Mouse (Mus musculus) liver, embryonic 16.5 days (tissue): ENCODE measurements around the gene Opcml. TPM values are rescaled to one million over a fixed set of nuclear protein-coding genes. Genes with fewer than 3 reads are reported as not detected.

Experiments used
- ATAC-seq: fragments of 200-750 bp; cut with Nextera tagmentation; 2 replicates; pipeline ENCODE4 v1.8.0; 2017; ENCODE audit warnings: low read depth, mild to moderate bottlenecking, moderate number of reproducible peaks, moderate library complexity
- H3K27ac ChIP-seq: fragments of 300-500 bp; sonication (generic); 2 replicates; pipeline ENCODE4 v1.5.1; 2014; ENCODE audit warnings: mild to moderate bottlenecking, low read length
- H3K27me3 ChIP-seq: fragments of 300-500 bp; sonication (generic); 2 replicates; pipeline ENCODE4 v1.6.1; 2014; ENCODE audit warnings: low read depth, low read length, mixed read lengths; ENCODE audit not compliant: control insufficient read depth, insufficient read depth
- H3K36me3 ChIP-seq: fragments of 300-500 bp; sonication (generic); 2 replicates; pipeline ENCODE4 v1.6.1; 2014; ENCODE audit warnings: mild to moderate bottlenecking; ENCODE audit not compliant: control insufficient read depth, insufficient read depth
- H3K4me1 ChIP-seq: fragments of 300-500 bp; sonication (generic); 2 replicates; pipeline ENCODE4 v1.6.1; 2014; ENCODE audit warnings: low read depth, low read length, mixed read lengths; ENCODE audit not compliant: control insufficient read depth
- H3K4me2 ChIP-seq: fragments of 300-500 bp; sonication (generic); 2 replicates; pipeline ENCODE4 v1.6.1; 2014; ENCODE audit warnings: low read depth, low read length, mixed read lengths
- H3K4me3 ChIP-seq: fragments of 300-500 bp; sonication (generic); 2 replicates; pipeline ENCODE4 v1.5.1; 2014; ENCODE audit warnings: low read depth, mild to moderate bottlenecking, low read length
- H3K9ac ChIP-seq: fragments of 300-500 bp; sonication (generic); 2 replicates; pipeline ENCODE4 v1.6.1; 2014; ENCODE audit warnings: low read depth, low read length
- H3K9me3 ChIP-seq: fragments of 300-500 bp; sonication (generic); replicated peaks from 2 replicates; pipeline ENCODE4 v1.6.1; 2016; ENCODE audit warnings: low read length; ENCODE audit not compliant: control insufficient read depth
- WGBS: fragments of 180-500 bp; shearing (Covaris S2); extraction: QIAGEN DNeasy Blood & Tissue Kit; methylation state at CpG from one replicate; pipeline ENCODE4 v1.1.7; 2014; ENCODE audit not compliant: insufficient replicate concordance; 5-methylcytosine and 5-hydroxymethylcytosine counted together
- polyA plus RNA-seq: library from polyadenylated mRNA; unstranded; fragments of >200 nt; fragmentation: Nextera tagmentation; extraction: Ambion mirVana; gene quantifications from 2 replicates; pipeline ENCODE4 v1.2.1, GENCODE M21; 2015

Gene Opcml
- polyA plus RNA-seq, 1 experiment from 2014 or later, result 0.26 TPM

DNA sequence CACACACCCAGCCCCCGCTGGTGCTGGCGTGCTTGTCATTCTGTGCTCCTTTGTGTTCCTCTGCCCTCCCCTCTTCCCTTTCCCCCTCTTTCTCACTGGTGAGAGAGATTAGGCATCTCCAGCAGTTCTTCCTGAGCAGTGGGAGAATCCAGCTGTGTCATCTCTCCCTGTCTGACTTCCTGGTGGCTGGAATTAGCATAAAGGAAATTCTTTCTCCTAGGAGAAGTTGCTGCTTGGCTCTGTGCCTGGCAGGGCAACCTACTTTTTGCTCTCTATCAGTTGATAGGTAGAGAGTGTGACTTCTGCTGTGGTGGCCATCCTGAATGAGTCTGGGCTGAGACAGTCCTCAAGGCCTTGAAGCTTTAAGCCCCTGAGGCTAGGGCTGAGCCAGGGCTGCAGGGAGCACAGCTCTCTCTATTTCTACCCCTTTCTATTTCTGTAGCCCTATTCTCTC, 293.7 kb downstream of the Opcml start:
- 30% methylated on average over 2 of the region's 2 CpGs for WGBS
- ATAC-seq, result no peak
- no peaks in the 10 kb centered on the region for H3K27me3 ChIP-seq

DNA sequence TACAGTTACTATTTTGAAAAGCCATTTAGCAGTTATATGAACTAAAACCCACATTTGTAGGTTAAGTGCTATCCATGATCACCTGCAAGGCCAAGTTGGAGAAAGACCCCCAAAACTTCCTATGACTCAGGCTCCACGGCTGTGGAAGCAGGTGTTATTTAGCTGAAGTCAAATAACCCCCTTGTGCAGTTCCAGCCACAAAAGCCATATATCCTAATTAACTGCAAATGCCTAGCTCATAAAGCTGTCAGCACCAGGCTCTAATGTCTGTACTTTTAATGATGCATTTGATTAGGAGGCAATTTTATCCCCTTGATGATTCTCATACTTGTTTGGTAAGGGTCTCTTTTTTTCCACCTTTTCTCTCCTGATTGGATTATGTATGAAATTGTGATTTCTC, 300.8 kb downstream of the Opcml start:
- no peak overlapping the region for H3K4me3 ChIP-seq
- H3K9ac ChIP-seq, result no peak overlapping the region
- H3K36me3 ChIP-seq, result no peaks in the 10 kb centered on the region
- H3K27me3 ChIP-seq, result no peaks in the 10 kb centered on the region
- no peak overlapping the region for H3K4me2 ChIP-seq
- H3K4me1 ChIP-seq, result no peaks in the 10 kb centered on the region
- WGBS, result 56% methylated on average over 1 of the region's 1 CpGs
- no peak for ATAC-seq
- no peaks in the 10 kb centered on the region for H3K9me3 ChIP-seq
- no peak overlapping the region for H3K27ac ChIP-seq

More for the DNA sequence above, 293.7 kb downstream of the Opcml start:
- Histone ChIP-seq H3K4me2 (no peak overlapping the region), H3K36me3 (no peaks in the 10 kb centered on the region), H3K27ac (no peak overlapping the region), H3K4me1 (no peaks in the 10 kb centered on the region), H3K4me3 (no peak overlapping the region), H3K9ac (no peak overlapping the region), H3K9me3 (no peaks in the 10 kb centered on the region)

GRCm38 (mm10) chr9:28094722-28095121, 304.1 kb downstream of the Opcml start:
- Histone ChIP-seq H3K27ac (no peak overlapping the region), H3K9me3 (no peaks in the 10 kb centered on the region), H3K4me3 (no peak overlapping the region), H3K27me3 (no peaks in the 10 kb centered on the region), H3K9ac (no peak overlapping the region), H3K4me2 (no peak overlapping the region), H3K36me3 (no peaks in the 10 kb centered on the region), H3K4me1 (no peaks in the 10 kb centered on the region)
- ATAC-seq, result no peak
- 53% methylated on average over 4 of the region's 4 CpGs for WGBS

DNA sequence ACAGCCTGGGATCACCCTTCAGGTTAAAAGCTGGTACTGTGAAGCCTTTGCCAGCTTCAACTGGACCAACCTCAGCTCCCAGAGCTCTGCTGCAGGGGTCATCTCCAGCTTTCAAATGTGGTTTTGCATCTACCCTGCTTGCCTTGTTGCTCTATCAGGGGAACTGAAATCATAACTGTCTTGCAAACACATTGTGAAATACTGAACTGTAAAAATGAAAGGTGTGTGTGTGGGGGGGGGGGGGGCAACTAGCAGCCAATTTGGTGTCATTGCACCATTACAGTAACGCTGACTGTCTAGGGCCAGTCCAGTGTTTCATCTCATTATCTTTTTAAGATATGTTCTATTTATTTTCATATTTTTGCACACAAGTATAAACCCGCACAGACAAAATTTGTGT, 305.6 kb downstream of the Opcml start:
- H3K4me3 ChIP-seq, result no peak overlapping the region
- H3K4me2 ChIP-seq, result no peak overlapping the region
- no peak for ATAC-seq
- 60% methylated on average over 2 of the region's 2 CpGs for WGBS
- no peak overlapping the region for H3K27ac ChIP-seq
- H3K27me3 ChIP-seq, result no peaks in the 10 kb centered on the region
- no peaks in the 10 kb centered on the region for H3K36me3 ChIP-seq
- no peaks in the 10 kb centered on the region for H3K4me1 ChIP-seq
- no peak overlapping the region for H3K9ac ChIP-seq
- H3K9me3 ChIP-seq, result no peaks in the 10 kb centered on the region

GRCm38 (mm10) chr9:28101981-28102380, 311.4 kb downstream of the Opcml start:
- no peak for ATAC-seq
- no peaks in the 10 kb centered on the region for H3K4me1 ChIP-seq
- H3K27ac ChIP-seq, result no peak overlapping the region
- H3K9me3 ChIP-seq, result no peaks in the 10 kb centered on the region
- H3K4me3 ChIP-seq, result no peak overlapping the region
- H3K9ac ChIP-seq, result no peak overlapping the region
- no peaks in the 10 kb centered on the region for H3K36me3 ChIP-seq
- H3K4me2 ChIP-seq, result no peak overlapping the region
- no peaks in the 10 kb centered on the region for H3K27me3 ChIP-seq

- H3K4me2 ChIP-seq, result no peak overlapping the region
- WGBS, result 53% methylated on average over 2 of the region's 2 CpGs
- no peak overlapping the region for H3K27ac ChIP-seq
- H3K36me3 ChIP-seq, result no peaks in the 10 kb centered on the region
- no peaks in the 10 kb centered on the region for H3K27me3 ChIP-seq
- H3K4me1 ChIP-seq, result no peaks in the 10 kb centered on the region
- no peak overlapping the region for H3K9ac ChIP-seq
- no peak for ATAC-seq
- no peaks in the 10 kb centered on the region for H3K9me3 ChIP-seq
- no peak overlapping the region for H3K4me3 ChIP-seq
These were observed 331.3 kb downstream of the Opcml start for GRCm38 (mm10) chr9:28121858-28122257.

- 57% methylated on average over 1 of the region's 1 CpGs for WGBS
- no peak for ATAC-seq
These were observed 338.2 kb downstream of the Opcml start for GRCm38 (mm10) chr9:28128735-28129134.

GRCm38 (mm10) chr9:28131521-28131920, 340.9 kb downstream of the Opcml start:
- 32% methylated on average over 1 of the region's 1 CpGs for WGBS
- no peaks in the 10 kb centered on the region for H3K36me3 ChIP-seq
- H3K27ac ChIP-seq, result no peak overlapping the region
- H3K9ac ChIP-seq, result no peak overlapping the region
- no peak overlapping the region for H3K4me2 ChIP-seq
- no peaks in the 10 kb centered on the region for H3K9me3 ChIP-seq
- no peak for ATAC-seq
- no peaks in the 10 kb centered on the region for H3K4me1 ChIP-seq
- no peaks in the 10 kb centered on the region for H3K27me3 ChIP-seq
- no peak overlapping the region for H3K4me3 ChIP-seq

More at GRCm38 (mm10) chr9:28128735-28129134, 338.2 kb downstream of the Opcml start:
- H3K27me3 ChIP-seq, result no peaks in the 10 kb centered on the region
- no peaks in the 10 kb centered on the region for H3K4me1 ChIP-seq
- H3K9ac ChIP-seq, result no peak overlapping the region
- no peak overlapping the region for H3K27ac ChIP-seq
- no peaks in the 10 kb centered on the region for H3K36me3 ChIP-seq
- no peak overlapping the region for H3K4me3 ChIP-seq
- no peaks in the 10 kb centered on the region for H3K9me3 ChIP-seq
- no peak overlapping the region for H3K4me2 ChIP-seq

- Histone ChIP-seq H3K4me2 (no peak overlapping the region), H3K4me1 (no peaks in the 10 kb centered on the region), H3K27me3 (no peaks in the 10 kb centered on the region), H3K9ac (no peak overlapping the region), H3K4me3 (no peak overlapping the region), H3K36me3 (no peaks in the 10 kb centered on the region), H3K27ac (no peak overlapping the region), H3K9me3 (no peaks in the 10 kb centered on the region)
- ATAC-seq, result no peak
- 32% methylated on average over 2 of the region's 2 CpGs for WGBS
These were observed 346.0 kb downstream of the Opcml start for GRCm38 (mm10) chr9:28136614-28137013.
